Mouse (Mus musculus) neural tube, postnatal 0 days (tissue): Measurements from ENCODE around the gene Ccdc61. TPM values are rescaled to one million over a fixed set of nuclear protein-coding genes. Genes with fewer than 3 reads are reported as not detected.

Source experiments
- polyA plus RNA-seq: library from polyadenylated mRNA; unstranded; fragments of >200 nt; fragmentation: Nextera tagmentation; extraction: Ambion mirVana; gene quantifications from 2 replicates; pipeline ENCODE4 v1.2.1, GENCODE M21; 2015

Ccdc61 gene
- 43.1 and 48.7 TPM in 2 replicates for polyA plus RNA-seq

GRCm38 (mm10) chr7:18910241-18910831 lies at the start of gene Ccdc61:
Gene Ccdc61, minus strand, starts transcription at chr7:18910415.

GRCm38 (mm10) chr7:18925162-18925938 lies 15.1 kb upstream of the Ccdc61 start, which contains the start of gene Nova2:
Gene Nova2, plus strand, starts transcription at chr7:18925888.

DNA sequence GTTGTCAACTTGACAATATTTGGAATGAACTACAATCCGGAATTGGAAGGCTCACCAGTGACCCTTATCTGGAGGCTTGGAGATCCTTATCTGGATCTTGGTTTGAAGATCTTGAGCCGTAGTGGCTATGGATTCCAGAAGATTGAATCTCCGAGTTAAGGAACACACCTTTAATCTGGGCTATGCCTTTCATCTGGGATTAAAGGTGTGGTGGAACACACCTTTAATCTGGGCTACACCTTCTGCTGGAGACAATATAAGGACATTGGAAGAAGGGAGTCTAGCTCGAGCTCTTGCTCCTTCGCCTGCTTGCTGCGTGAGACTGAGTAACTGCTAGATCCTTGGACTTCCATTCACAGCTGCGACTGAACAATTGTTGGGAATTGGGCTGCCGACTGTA lies 39.2 kb downstream of the Ccdc61 start, which contains the start of gene Pglyrp1:
Pglyrp1 (plus strand) TSS at position 301 of the 400 bp plus-strand sequence.

Other genes starting within 250 kb of the Ccdc61 start
- gene Psg20, start 224.2 kb downstream of the Ccdc61 start, polyA plus RNA-seq: not detected in 2 replicates
- not detected in 2 replicates for gene Psg22, start 192.3 kb downstream of the Ccdc61 start, polyA plus RNA-seq
- not detected in 2 replicates for gene Psg19, start 111.9 kb downstream of the Ccdc61 start, polyA plus RNA-seq
- not detected in 2 replicates for gene Psg17, start 88.8 kb downstream of the Ccdc61 start, polyA plus RNA-seq
- gene Mill2, start 70.4 kb downstream of the Ccdc61 start, polyA plus RNA-seq: 0.99 and 1.1 TPM in 2 replicates
- 31.9 and 32.6 TPM in 2 replicates for gene Pglyrp1, start 39.1 kb downstream of the Ccdc61 start, polyA plus RNA-seq
- 9.7 and 10.6 TPM in 2 replicates for gene Nova2, start 15.5 kb upstream of the Ccdc61 start, polyA plus RNA-seq
- 0.90 and 1.1 TPM in 2 replicates for gene Nanos2, start 77.0 kb upstream of the Ccdc61 start, polyA plus RNA-seq
- 12.1 and 12.5 TPM in 2 replicates for gene Mypop, start 80.8 kb upstream of the Ccdc61 start, polyA plus RNA-seq
- gene Irf2bp1, start 93.6 kb upstream of the Ccdc61 start, polyA plus RNA-seq: 29.7 and 30.6 TPM in 2 replicates
- not detected in 2 replicates for gene Foxa3, start 113.1 kb upstream of the Ccdc61 start, polyA plus RNA-seq
- gene Sympk, start 114.0 kb upstream of the Ccdc61 start, polyA plus RNA-seq: 18.4 and 21.6 TPM in 2 replicates
- gene Rsph6a, start 144.3 kb upstream of the Ccdc61 start, polyA plus RNA-seq: 0.35 and 0.36 TPM in 2 replicates
- 48.3 and 65.5 TPM in 2 replicates for gene Dmwd, start 165.8 kb upstream of the Ccdc61 start, polyA plus RNA-seq
- gene Dmpk, start 173.4 kb upstream of the Ccdc61 start, polyA plus RNA-seq: 7.8 TPM in 2 replicates
- 1.9 and 2.0 TPM in 2 replicates for gene Six5, start 184.2 kb upstream of the Ccdc61 start, polyA plus RNA-seq
- gene Gm4969, start 208.0 kb upstream of the Ccdc61 start, polyA plus RNA-seq: 6.2 and 6.3 TPM in 2 replicates
- 10.3 and 11.0 TPM in 2 replicates for gene Fbxo46, start 209.4 kb upstream of the Ccdc61 start, polyA plus RNA-seq
- 25.2 and 26.6 TPM in 2 replicates for gene Qpctl, start 238.9 kb upstream of the Ccdc61 start, polyA plus RNA-seq
- 115 and 116 TPM in 2 replicates for gene Snrpd2, start 239.3 kb upstream of the Ccdc61 start, polyA plus RNA-seq